Mouse (Mus musculus): ENCODE measurements around the gene Clpsl2. TPM values are rescaled to one million over a fixed set of nuclear protein-coding genes. Genes with fewer than 3 reads are reported as not detected.

Clpsl2 gene
- polyA plus RNA-seq, 1 experiment: not detected

DNA sequence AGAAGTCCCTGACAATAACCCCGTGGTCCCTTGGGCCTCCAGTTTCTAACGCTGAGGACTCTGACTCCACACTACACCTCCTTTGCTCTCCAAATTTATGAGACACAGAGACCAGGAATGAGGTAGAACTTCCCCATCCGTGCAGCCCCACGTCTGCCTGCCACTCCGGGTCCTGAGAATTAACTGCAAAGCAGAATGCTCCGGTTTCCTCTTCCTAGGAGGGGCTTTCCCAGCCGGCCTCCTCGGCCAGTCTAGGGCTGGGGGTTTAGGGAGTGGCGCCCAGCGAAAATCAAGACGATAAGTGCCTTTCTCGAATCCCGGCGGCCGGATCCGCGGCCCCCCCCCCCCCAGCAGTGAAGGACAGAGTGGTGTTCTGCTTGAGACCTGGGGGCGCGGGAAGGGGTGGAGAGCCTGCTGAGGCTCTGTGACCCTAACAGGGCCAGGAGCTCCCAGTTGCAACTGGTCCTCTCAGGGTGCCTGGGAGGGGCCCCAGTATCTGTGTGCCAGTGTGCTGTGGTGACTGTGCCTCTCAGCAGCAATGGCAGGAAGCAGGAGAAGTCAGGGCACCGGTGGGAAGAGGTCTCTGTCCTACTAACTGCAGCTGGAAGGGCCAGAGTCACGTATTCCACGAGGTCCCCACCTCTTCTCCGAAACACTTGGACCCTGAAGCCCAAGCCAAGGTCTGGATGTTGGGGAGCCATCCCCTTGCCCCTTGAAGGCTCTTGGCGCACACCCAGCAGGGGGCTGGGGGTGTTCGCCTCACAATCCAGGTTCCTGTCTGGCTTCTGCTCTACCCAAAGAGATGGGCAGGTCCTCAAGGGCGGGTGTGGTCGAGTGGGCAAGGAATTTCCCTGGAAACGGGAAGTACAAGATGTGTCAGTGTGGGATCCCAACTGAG is 38.5 kb upstream of the Clpsl2 start:
- WGBS: 16% methylated on average over 28 of the region's 28 CpGs
- no peaks in the 10 kb centered on the region for H3K27me3 ChIP-seq (ENCODE audit: control insufficient read depth, insufficient read depth, low read length)
- H3K27ac ChIP-seq (ENCODE audit: insufficient read depth, low read length): no peak overlapping the region
- H3K4me3 ChIP-seq (replicated peaks; ENCODE audit: insufficient read depth, low read depth, low read length): no peak overlapping the region
- DNase-seq: no peak
- no peak for TF ChIP-seq POLR2A (IDR thresholded peaks at IDR 0.05; ENCODE audit: borderline replicate concordance, insufficient read depth, low read length)
- TF ChIP-seq CTCF (IDR thresholded peaks at IDR 0.05; ENCODE audit: borderline replicate concordance, insufficient read depth, low read depth, low read length): no peak
- no peaks in the 10 kb centered on the region; the same call in 1 of the 2 replicates for H3K4me1 ChIP-seq (ENCODE audit: control insufficient read depth, insufficient read depth, low read length)

DNA sequence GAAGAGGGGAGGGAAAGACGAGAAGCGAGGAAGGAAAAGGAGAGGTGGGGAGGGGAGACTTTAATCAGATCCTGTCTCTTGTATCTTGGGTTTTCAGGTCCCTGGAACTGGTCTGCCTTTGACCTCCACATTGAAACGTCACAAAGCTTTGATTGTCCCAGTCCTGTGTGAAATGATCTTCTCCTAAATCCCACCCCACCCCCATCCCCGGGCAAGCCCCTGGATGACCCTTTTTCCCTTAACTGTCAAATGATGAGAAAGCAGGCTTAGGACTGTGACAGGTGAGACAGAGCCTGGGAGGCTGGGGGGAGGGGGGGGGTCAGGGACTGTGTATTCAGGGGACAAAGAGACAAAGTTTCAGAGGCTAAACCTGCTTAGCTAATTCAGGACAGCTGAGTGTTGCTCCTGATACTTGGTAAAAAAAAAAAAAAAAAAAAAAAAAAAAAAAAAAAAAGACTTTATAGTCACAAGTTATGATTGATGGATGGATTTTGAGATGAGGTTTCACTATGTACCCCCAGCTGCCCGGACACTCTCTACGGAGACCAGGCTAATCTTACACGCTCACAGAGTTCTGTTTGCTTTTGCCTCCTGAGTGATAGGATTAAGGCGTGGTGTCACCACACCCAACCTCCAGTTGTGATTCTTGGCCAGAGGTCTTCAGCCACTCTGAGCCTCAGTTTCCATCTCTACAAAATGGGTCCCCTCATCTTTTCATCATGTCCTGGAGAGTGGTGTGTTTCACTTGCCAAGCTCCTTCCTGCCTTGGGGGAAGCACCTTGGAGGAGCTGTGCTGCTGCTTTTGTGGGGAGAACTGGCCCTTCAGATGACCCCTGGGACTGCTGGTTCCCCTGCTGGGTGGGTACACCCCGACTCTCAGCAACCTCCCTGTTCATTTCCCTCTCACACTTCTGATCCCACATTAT is 37.3 kb upstream of the Clpsl2 start:
- WGBS: 55% methylated on average over 9 of the region's 9 CpGs
- Histone ChIP-seq H3K27ac (ENCODE audit: insufficient read depth, low read length) (no peak overlapping the region), H3K4me1 (ENCODE audit: control insufficient read depth, insufficient read depth, low read length) (no peaks in the 10 kb centered on the region; the same call in 1 of the 2 replicates), H3K4me3 (replicated peaks; ENCODE audit: insufficient read depth, low read depth, low read length) (no peak overlapping the region), H3K27me3 (ENCODE audit: control insufficient read depth, insufficient read depth, low read length) (no peaks in the 10 kb centered on the region)
- no peak for TF ChIP-seq CTCF (IDR thresholded peaks at IDR 0.05; ENCODE audit: borderline replicate concordance, insufficient read depth, low read depth, low read length)
- no peak for TF ChIP-seq POLR2A (IDR thresholded peaks at IDR 0.05; ENCODE audit: borderline replicate concordance, insufficient read depth, low read length)
- DNase-seq: no peak

DNA sequence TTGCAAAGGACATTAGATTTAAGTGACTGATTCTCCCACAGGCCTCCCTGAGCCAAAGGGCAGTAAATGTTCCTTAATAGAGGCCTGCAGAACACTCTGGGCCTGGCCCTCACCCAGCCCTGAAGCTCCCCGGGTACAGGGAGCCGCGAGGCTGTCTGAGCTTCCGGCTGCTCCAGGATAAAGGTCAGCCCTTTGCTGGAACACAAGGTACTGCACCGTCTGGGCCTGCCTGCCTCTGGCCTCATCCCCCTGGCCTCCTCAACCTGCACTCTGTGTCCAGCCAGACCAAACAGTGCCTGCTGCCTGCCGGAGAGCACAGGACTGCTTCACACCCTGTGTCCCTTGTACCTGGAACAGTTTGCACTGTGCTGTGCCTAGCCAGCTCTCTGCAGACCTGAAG is 36.5 kb upstream of the Clpsl2 start:
- WGBS: 30% methylated on average over 6 of the region's 6 CpGs
- H3K27ac ChIP-seq (ENCODE audit: insufficient read depth, low read length): no peak overlapping the region
- H3K4me1 ChIP-seq (ENCODE audit: control insufficient read depth, insufficient read depth, low read length): no peaks in the 10 kb centered on the region; the same call in 1 of the 2 replicates
- DNase-seq: no peak
- H3K27me3 ChIP-seq (ENCODE audit: control insufficient read depth, insufficient read depth, low read length): no peaks in the 10 kb centered on the region
- no peak overlapping the region for H3K4me3 ChIP-seq (replicated peaks; ENCODE audit: insufficient read depth, low read depth, low read length)
- no peak for TF ChIP-seq POLR2A (IDR thresholded peaks at IDR 0.05; ENCODE audit: borderline replicate concordance, insufficient read depth, low read length)

DNA sequence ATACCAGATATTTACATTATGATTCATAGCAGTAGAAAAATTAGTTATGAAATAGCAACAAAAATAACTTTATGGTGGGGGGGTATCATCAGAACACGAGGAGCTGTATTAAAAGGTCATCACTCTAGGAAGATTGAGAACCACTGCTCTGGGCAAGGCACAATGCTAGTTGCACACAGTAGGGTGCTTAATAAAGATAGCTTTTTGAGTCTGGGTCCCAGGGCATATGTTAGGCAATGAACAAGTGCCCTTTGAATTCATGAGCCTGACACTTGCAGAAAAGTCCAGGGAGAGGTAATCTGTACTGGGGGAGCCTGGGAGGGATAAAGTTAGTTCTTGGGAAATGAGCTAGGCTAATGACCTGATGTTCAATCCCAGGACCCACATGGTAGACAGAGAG is 35.9 kb upstream of the Clpsl2 start:
- Histone ChIP-seq H3K27me3 (ENCODE audit: control insufficient read depth, insufficient read depth, low read length) (no peaks in the 10 kb centered on the region), H3K4me3 (replicated peaks; ENCODE audit: insufficient read depth, low read depth, low read length) (no peak overlapping the region), H3K27ac (ENCODE audit: insufficient read depth, low read length) (no peak overlapping the region), H3K4me1 (ENCODE audit: control insufficient read depth, insufficient read depth, low read length) (no peaks in the 10 kb centered on the region; the same call in 1 of the 2 replicates)
- no peak for TF ChIP-seq CTCF (IDR thresholded peaks at IDR 0.05; ENCODE audit: borderline replicate concordance, insufficient read depth, low read depth, low read length)
- TF ChIP-seq POLR2A (IDR thresholded peaks at IDR 0.05; ENCODE audit: borderline replicate concordance, insufficient read depth, low read length): no peak
- DNase-seq: no peak
- WGBS: 85% methylated on average over 1 of the region's 1 CpGs

DNA sequence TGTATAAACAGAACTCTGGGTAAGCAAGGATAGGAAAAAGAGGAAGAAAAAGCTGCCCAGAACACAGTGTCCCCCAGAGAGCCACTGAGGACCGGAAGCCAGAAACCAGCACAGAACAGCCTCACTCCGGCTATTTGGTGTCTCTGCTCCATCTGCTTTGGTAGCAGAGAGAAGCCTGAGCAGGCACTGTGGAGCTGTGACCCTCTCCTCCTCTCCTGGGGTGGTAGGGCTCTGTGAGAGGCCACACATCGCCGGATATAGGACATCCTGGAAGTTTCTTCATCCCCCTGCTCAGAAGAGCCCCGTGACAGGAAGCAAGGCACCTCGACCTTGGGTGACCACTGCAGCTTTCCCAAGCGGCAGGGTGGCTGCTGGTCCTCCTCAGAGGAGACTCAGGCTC is 35.4 kb upstream of the Clpsl2 start:
- H3K4me3 ChIP-seq (replicated peaks; ENCODE audit: insufficient read depth, low read depth, low read length): no peak overlapping the region
- no peak for TF ChIP-seq POLR2A (IDR thresholded peaks at IDR 0.05; ENCODE audit: borderline replicate concordance, insufficient read depth, low read length)
- TF ChIP-seq CTCF (IDR thresholded peaks at IDR 0.05; ENCODE audit: borderline replicate concordance, insufficient read depth, low read depth, low read length): no peak
- no peak overlapping the region for H3K27ac ChIP-seq (ENCODE audit: insufficient read depth, low read length)
- H3K4me1 ChIP-seq (ENCODE audit: control insufficient read depth, insufficient read depth, low read length): no peaks in the 10 kb centered on the region; the same call in 1 of the 2 replicates
- no peak for DNase-seq
- H3K27me3 ChIP-seq (ENCODE audit: control insufficient read depth, insufficient read depth, low read length): no peaks in the 10 kb centered on the region
- WGBS: 76% methylated on average over 7 of the region's 7 CpGs

DNA sequence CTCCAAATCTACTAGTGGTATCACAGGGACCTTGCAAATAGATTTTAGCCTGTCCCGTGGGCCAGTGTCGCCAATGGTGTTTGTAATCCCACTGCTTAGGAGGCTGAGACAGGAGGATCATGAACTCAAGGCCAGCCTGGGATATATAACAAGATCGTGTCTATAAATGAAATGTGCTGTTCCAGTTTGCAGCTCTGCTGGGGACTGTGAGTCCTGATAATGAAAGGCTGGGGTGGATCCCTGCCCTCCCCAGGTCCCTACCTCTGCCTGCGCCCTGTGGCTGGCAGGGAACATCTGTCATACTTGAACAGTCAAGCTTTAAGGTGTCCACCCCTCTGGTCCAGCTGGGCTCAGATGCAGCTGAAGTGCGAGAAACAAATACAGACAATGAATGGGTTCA is 34.7 kb upstream of the Clpsl2 start:
- Histone ChIP-seq H3K27me3 (ENCODE audit: control insufficient read depth, insufficient read depth, low read length) (no peaks in the 10 kb centered on the region), H3K4me1 (ENCODE audit: control insufficient read depth, insufficient read depth, low read length) (no peaks in the 10 kb centered on the region; the same call in 1 of the 2 replicates), H3K27ac (ENCODE audit: insufficient read depth, low read length) (no peak overlapping the region), H3K4me3 (replicated peaks; ENCODE audit: insufficient read depth, low read depth, low read length) (no peak overlapping the region)
- WGBS: 76% methylated on average over 5 of the region's 5 CpGs
- TF ChIP-seq POLR2A (IDR thresholded peaks at IDR 0.05; ENCODE audit: borderline replicate concordance, insufficient read depth, low read length) (no peak), CTCF (IDR thresholded peaks at IDR 0.05; ENCODE audit: borderline replicate concordance, insufficient read depth, low read depth, low read length) (no peak)
- no peak for DNase-seq

DNA sequence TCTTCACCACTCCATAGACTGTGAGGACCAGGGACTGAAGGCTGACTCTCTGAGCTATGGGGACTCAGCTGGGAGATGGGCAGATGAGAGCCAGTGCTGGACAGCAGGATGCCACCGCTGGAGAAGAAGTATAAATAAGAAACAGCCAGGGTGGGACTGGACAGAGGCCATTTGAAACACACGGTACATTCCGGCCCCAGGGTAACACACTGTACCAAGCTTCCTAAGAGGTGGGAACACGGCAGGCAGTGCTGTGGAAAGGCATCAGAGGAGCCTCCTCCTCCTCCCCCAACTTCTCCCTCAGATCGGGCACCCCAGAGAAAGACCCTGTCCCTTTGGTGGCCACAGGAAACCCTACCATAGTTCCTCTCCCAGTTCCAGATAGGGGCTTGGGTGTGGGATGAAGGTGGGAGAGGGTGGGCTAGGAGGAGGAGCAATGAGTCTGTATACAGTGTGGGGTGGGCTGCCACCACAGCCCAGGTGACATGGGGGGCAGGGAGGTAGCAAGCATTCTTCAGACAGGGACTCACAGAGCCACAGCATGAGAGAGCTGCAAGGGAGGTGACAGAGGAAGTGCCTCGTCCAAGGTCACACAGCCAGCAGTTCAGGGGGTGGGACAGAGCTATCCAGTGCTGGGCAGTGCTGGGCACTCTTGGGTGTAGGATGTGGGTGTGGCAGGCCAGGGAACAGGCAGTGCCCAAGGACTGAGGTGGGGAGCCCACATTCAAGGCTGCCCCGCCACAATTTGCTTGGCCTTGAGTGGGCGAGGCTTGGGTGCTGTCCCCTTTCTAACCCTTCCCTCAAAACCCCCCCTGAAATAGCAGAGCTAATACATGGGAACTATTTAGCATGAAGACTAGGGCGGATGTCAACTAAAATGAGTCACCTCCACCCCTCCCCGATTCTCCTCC is 33.5 kb upstream of the Clpsl2 start:
- H3K4me1 ChIP-seq (ENCODE audit: control insufficient read depth, insufficient read depth, low read length): no peaks in the 10 kb centered on the region; the same call in 1 of the 2 replicates
- H3K4me3 ChIP-seq (replicated peaks; ENCODE audit: insufficient read depth, low read depth, low read length): no peak overlapping the region
- no peak overlapping the region for H3K27ac ChIP-seq (ENCODE audit: insufficient read depth, low read length)
- DNase-seq: no peak
- 71% methylated on average over 10 of the region's 10 CpGs for WGBS
- TF ChIP-seq CTCF (IDR thresholded peaks at IDR 0.05; ENCODE audit: borderline replicate concordance, insufficient read depth, low read depth, low read length) (no peak), POLR2A (IDR thresholded peaks at IDR 0.05; ENCODE audit: borderline replicate concordance, insufficient read depth, low read length) (no peak)
- no peaks in the 10 kb centered on the region for H3K27me3 ChIP-seq (ENCODE audit: control insufficient read depth, insufficient read depth, low read length)
